22 mouse cellular contexts compared by ENCODE assay signal in the genomic region with DNA sequence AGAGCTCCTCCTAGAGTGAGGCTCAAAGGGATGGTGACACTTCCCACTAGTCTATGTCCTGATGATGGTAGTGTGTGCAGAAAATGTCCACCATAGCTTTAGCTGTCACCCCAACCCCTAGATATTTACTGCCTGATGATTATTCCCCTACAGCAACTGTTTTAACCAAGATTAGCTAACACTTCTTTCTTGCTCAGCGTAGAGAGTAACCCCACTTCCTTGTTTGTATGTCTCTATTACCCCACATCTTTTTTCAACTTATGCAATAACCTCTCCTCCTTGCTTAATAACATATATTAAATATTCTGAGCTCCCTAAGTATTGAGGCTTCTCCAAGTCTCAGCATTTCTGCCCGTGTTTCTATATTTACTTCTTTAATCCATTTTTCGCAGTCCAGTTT.
"Had no signal": no experiment of that assay in that cellular context is flagged by ENCODE, and none has a peak within 500 bp of the region (broad histone marks: within the 10 kb centered on the region; RNA-seq: fewer than 3 reads in every experiment).

No protein-coding gene starts in this region.

- H3K27ac ChIP-seq: liver, embryonic 15.5 days; midbrain, embryonic 10.5 days; midbrain, embryonic 12.5 days; neural tube, embryonic 13.5 days; neural tube, embryonic 15.5 days; stomach, embryonic 15.5 days; stomach, postnatal 0 days had no signal

- H3K9ac ChIP-seq: liver, embryonic 15.5 days; lung, embryonic 14.5 days; midbrain, embryonic 12.5 days; neural tube, embryonic 13.5 days; neural tube, embryonic 15.5 days; stomach, embryonic 15.5 days had no signal

- H3K4me2 ChIP-seq: liver, embryonic 15.5 days; lung, embryonic 14.5 days; midbrain, embryonic 12.5 days; neural tube, embryonic 13.5 days; neural tube, embryonic 15.5 days; stomach, embryonic 15.5 days had no signal

- H3K36me3 ChIP-seq: liver, embryonic 15.5 days; midbrain, embryonic 10.5 days; midbrain, embryonic 12.5 days; neural tube, embryonic 13.5 days; neural tube, embryonic 15.5 days; stomach, embryonic 15.5 days had no signal

- DNase-seq: lung, adult 18-20 months; lung, embryonic 14.5 days; lung, postnatal 10 days; lung, postnatal 4 days; midbrain, embryonic 14.5 days; retina, postnatal 1 day; right cerebral cortex, adult 18-20 months; right cerebral cortex, postnatal 25 days; right cerebral cortex, postnatal 4 days; spleen, adult 18-20 months; thymus, adult 2 months; thymus, postnatal 25 days; thymus, postnatal 4 days had no signal

- H3K9me3 ChIP-seq: liver, embryonic 15.5 days; midbrain, embryonic 10.5 days; midbrain, embryonic 12.5 days; neural tube, embryonic 13.5 days; neural tube, embryonic 15.5 days; stomach, embryonic 15.5 days had no signal

- H3K4me3 ChIP-seq: liver, embryonic 15.5 days; midbrain, embryonic 10.5 days; midbrain, embryonic 12.5 days; myocyte; neural tube, embryonic 13.5 days; neural tube, embryonic 15.5 days; stomach, embryonic 15.5 days had no signal

- H3K27me3 ChIP-seq: liver, embryonic 15.5 days; midbrain, embryonic 12.5 days; neural tube, embryonic 13.5 days; neural tube, embryonic 15.5 days; stomach, embryonic 15.5 days had no signal

- H3K4me1 ChIP-seq: liver, embryonic 15.5 days; midbrain, embryonic 10.5 days; midbrain, embryonic 12.5 days; neural tube, embryonic 13.5 days; neural tube, embryonic 15.5 days; stomach, embryonic 15.5 days had no signal

- ATAC-seq: midbrain, embryonic 16.5 days had no signal
